Mouse (Mus musculus): ENCODE measurements around the gene Kars.

The Kars gene

GRCm38 (mm10) chr8:111984511-111984910 lies 26.6 kb downstream of the Kars start:
- in situ Hi-C loops (cut with MboI, MseI) = no loop called here

- in situ Hi-C loops (cut with MboI, MseI) = no loop called here
Measured at GRCm38 (mm10) chr8:111982116-111982515, 29.0 kb downstream of the Kars start.

- in situ Hi-C loops (cut with MboI, MseI) = no loop called here
Measured at GRCm38 (mm10) chr8:111978147-111978546, 33.0 kb downstream of the Kars start.

GRCm38 (mm10) chr8:111976326-111976725 lies 34.8 kb downstream of the Kars start:
- in situ Hi-C loops (cut with MboI, MseI) = no loop called here

- in situ Hi-C loops (cut with MboI, MseI) = no loop called here
Measured at GRCm38 (mm10) chr8:111975706-111976105, 35.4 kb downstream of the Kars start.

- in situ Hi-C loops (cut with MboI, MseI) = no loop called here
Measured at GRCm38 (mm10) chr8:111974138-111974537, 37.0 kb downstream of the Kars start.

DNA sequence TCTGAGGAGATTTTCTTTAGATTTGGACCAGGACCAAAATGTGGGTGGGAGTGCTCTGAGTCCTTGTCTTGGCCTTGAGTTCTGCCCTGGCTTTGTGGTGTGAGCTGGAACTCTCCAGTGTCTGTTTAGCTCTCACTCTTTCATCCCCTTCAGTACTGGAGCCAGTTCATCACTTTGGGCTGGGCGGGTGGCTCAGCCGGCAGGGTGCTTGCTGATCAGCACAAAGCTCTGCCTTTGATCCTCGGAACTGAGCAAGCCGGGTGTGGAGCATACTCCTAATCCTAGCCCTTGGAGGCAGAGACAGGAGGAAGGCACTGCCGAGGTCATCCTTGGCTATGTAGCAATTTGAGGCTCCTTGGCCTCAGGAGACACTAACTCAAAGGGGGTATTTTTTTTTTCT lies 42.1 kb downstream of the Kars start:
- in situ Hi-C loops (cut with MboI, MseI) = no loop called here

DNA sequence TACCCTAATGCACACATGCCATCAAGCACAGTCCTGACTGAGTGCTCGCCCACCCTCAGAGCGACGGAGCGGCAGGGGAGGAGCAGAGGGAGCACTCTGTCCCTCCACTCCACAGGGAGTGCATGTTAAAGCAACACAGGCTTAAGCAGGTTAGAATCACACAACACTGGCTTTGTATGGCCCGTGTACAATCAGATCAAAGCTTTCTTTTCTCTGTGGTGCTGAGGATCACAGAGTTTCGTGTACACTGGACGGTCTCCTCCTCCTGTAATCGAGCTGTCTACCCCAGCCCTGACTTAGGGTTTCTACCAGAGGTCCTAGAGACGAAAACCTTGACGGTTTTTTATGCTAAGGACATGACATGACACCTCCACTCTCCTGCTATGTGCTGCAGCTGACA lies 42.6 kb downstream of the Kars start:
- in situ Hi-C loops (cut with MboI, MseI) = no loop called here

- in situ Hi-C loops (cut with MboI, MseI) = no loop called here
Measured at GRCm38 (mm10) chr8:111967246-111967870, 43.8 kb downstream of the Kars start.

GRCm38 (mm10) chr8:111964849-111965561 lies 46.1 kb downstream of the Kars start:
- in situ Hi-C loops (cut with MboI, MseI) = no loop called here

- in situ Hi-C loops (cut with MboI, MseI) = no loop called here
Measured at GRCm38 (mm10) chr8:111964351-111964750, 46.8 kb downstream of the Kars start.

GRCm38 (mm10) chr8:111963546-111963945 lies 47.6 kb downstream of the Kars start:
- in situ Hi-C loops (cut with MboI, MseI) = no loop called here

DNA sequence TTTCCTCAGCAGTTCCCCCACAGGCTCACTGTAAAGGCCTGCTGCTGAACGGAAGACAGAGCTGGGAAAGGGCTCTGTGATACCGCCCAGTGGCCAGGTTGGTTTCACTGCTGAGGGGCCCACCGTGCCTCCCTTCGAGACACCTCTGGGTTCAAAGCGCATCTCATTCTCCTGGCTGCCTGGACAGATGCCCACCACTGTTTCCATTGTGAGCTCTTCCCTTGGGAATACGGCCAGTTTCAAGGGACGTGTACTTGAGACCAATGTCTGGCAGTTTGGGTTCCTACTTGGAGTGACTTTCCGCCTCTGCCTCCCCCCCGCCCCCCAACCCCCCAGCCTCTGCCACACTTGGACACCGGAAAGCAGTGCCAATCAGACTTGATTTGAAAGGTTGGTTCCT lies 48.0 kb downstream of the Kars start:
- in situ Hi-C loops (cut with MboI, MseI) = no loop called here

DNA sequence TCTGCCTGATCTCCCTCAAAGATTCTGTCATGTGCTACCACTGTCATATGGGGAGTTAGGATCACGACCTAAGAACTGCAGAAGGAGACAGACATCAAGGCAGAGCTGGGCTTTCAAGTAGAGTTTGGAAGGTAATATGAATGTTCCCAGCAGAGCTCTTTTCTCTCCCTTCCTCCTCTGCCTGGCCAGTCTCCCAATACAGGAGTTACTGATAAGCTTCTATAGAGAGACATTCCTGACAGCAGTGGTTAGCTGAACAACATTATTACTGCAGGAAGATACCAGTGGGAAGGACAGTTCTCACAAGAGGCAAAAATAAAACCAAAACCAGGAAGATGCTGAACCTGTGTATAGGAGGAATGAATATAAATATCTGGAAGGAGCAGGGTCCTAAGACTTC lies 48.5 kb downstream of the Kars start:
- in situ Hi-C loops (cut with MboI, MseI) = no loop called here

- in situ Hi-C loops (cut with MboI, MseI) = no loop called here
Measured at GRCm38 (mm10) chr8:111961330-111961729, 49.8 kb downstream of the Kars start.

DNA sequence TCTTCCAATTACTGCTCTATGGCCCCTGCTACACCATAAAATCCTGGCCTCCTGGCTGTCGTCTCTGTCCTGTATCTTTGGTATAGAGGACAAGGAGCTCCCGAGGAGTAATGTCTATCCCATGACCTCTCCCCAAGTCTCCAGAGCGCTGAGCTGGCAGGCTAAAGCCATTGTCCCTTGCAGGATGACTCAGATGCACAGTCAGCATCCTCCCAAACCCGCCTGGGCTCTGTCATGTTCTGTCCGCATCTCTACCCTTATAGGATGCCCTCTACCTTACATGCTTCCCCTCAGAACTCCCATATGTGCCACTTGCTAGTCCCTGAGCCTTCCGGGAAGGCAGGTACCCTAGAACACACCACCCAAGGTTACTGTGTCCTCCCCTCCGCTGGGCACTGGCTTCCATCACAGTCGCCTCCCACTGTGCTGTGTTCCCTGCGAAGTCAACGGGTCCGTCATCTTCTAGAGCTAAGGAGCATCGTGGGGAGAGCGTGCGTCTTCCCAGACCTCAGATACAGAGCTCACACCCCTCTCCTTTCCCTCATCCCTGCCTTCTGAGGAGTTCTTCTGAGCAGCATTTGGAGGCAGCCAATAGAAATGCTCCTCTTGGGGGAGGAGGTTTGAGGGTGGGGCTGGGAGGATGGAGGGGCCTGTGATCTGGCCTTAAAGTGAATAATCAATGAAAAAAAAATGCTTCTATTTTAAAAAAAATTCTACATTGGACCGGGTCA lies 50.4 kb downstream of the Kars start:
- in situ Hi-C loops (cut with MboI, MseI) = no loop called here

- in situ Hi-C loops (cut with MboI, MseI) = no loop called here
Measured at GRCm38 (mm10) chr8:111957231-111957630, 53.9 kb downstream of the Kars start.

- in situ Hi-C loops (cut with MboI, MseI) = no loop called here
Measured at GRCm38 (mm10) chr8:111955879-111956278, 55.2 kb downstream of the Kars start.

- in situ Hi-C loops (cut with MboI, MseI) = no loop called here
Measured at GRCm38 (mm10) chr8:111954844-111955594, 56.1 kb downstream of the Kars start.

- in situ Hi-C loops (cut with MboI, MseI) = no loop called here
Measured at GRCm38 (mm10) chr8:111951936-111952335, 59.2 kb downstream of the Kars start.

GRCm38 (mm10) chr8:111951317-111951716 lies 59.8 kb downstream of the Kars start:
- in situ Hi-C loops (cut with MboI, MseI) = no loop called here

DNA sequence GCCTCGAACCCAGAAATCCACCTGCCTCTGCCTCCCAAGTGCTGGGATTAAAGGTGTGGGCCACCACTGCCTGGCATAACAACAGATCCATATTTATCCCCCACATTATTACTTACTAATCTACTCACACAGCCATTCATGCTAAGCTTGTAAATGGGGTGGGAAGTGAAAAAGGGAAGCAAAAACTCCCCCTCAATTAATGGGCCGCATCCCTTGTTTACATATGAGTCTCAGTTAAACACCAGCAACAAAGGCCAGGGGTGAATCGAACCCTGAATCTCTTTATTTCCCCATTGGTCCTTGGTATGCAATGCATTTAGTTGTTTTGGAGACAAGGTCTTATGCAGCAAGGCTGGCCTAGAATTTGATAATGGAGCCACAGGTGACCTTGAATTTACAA lies 60.3 kb downstream of the Kars start:
- in situ Hi-C loops (cut with MboI, MseI) = no loop called here
